Mouse (Mus musculus) myocyte (in vitro differentiated cells): ENCODE measurements at regions not wholly inside any gene's neighbourhood (a gene's known extent, or its start where the extent isn't known, plus 50 kb on each side); places are given as distances from the start of the nearest gene placed in this dataset.

ENCODE experiments used
- CEBPB ChIP-seq: IDR thresholded peaks from 2 replicates; pipeline ENCODE4 v1.6.1; 2011; ENCODE audit warnings: mild to moderate bottlenecking, moderate library complexity; ENCODE audit not compliant: poor library complexity, insufficient read depth, severe bottlenecking
- E2F4 ChIP-seq: IDR thresholded peaks from one replicate; pipeline ENCODE4 v1.6.1; 2011; ENCODE audit warnings: mild to moderate bottlenecking, control low read depth, moderate library complexity; ENCODE audit not compliant: insufficient read depth
- MAX ChIP-seq: IDR thresholded peaks from one replicate; pipeline ENCODE4 v1.6.1; 2011; ENCODE audit warnings: low read depth, mild to moderate bottlenecking, control low read depth
- MYOD1 ChIP-seq, 3 experiments: IDR thresholded peaks; one replicate each; pipeline ENCODE4 v1.6.1; 2011; ENCODE audit warnings: control low read depth in 2 of 3, low read depth in 2 of 3, mild to moderate bottlenecking in 2 of 3, moderate library complexity in 1 of 3; ENCODE audit not compliant: insufficient read length in 2 of 3, control insufficient read depth in 1 of 3
- POLR2A ChIP-seq: IDR thresholded peaks from one replicate; pipeline ENCODE4 v1.6.1; 2011; ENCODE audit warnings: low read depth, mild to moderate bottlenecking, control low read depth, moderate library complexity; ENCODE audit not compliant: insufficient read length
- POLR2AphosphoS2 ChIP-seq: IDR thresholded peaks from one replicate; pipeline ENCODE4 v1.6.1; 2011; ENCODE audit warnings: low read depth, control low read depth; ENCODE audit not compliant: insufficient read length
- REST ChIP-seq: IDR thresholded peaks from one replicate; pipeline ENCODE4 v1.6.1; 2011; ENCODE audit warnings: mild to moderate bottlenecking, control low read depth, moderate library complexity; ENCODE audit not compliant: insufficient read depth, insufficient read length
- SRF ChIP-seq: IDR thresholded peaks from one replicate; pipeline ENCODE4 v1.6.1; 2011; ENCODE audit warnings: low read depth; ENCODE audit not compliant: control insufficient read depth, insufficient read length
- TCF12 ChIP-seq: IDR thresholded peaks from one replicate; pipeline ENCODE4 v1.6.1; 2011; ENCODE audit warnings: mild to moderate bottlenecking, control low read depth; ENCODE audit not compliant: poor library complexity, insufficient read depth, severe bottlenecking
- USF1 ChIP-seq: IDR thresholded peaks from one replicate; pipeline ENCODE4 v1.6.1; 2011; ENCODE audit warnings: low read depth, mild to moderate bottlenecking, control low read depth, moderate library complexity

GRCm38 (mm10) chr12:20230893-20231235, 276.6 kb downstream of the Gm21863 start:
- no peak for TF ChIP-seq USF1
- TF ChIP-seq POLR2A, result no peak
- TF ChIP-seq CEBPB, result no peak
- no peak for TF ChIP-seq MYOD1 (IDR thresholded peaks at IDR 0.05; ENCODE audit: control insufficient read depth in 1 of 3, insufficient read length in 2 of 3, low read depth in 2 of 3)
- no peak for TF ChIP-seq POLR2AphosphoS2
- no peak for TF ChIP-seq TCF12
- TF ChIP-seq SRF, result no peak
- no peak for TF ChIP-seq MAX
- TF ChIP-seq REST, result no peak
- TF ChIP-seq E2F4, result no peak
